Mouse (Mus musculus): ENCODE results near the gene Zfp281. TPM values are rescaled to one million over a fixed set of nuclear protein-coding genes. Genes with fewer than 3 reads are reported as not detected.

The Zfp281 gene
- polyA plus RNA-seq (2014; fragmentation: Nextera tagmentation; extraction: Ambion mirVana): 23.4 and 24.6 TPM in 2 replicates

- Histone ChIP-seq H3K27ac (peak within 1 kb of the TSS; percentile 98), H3K4me2 (replicated peaks) (peak within 1 kb of the TSS; percentile 85), H3K36me3 (replicated peaks; ENCODE audit: control insufficient read depth, insufficient read depth) (peaks cover 26% of the 10 kb centered on the region), H3K4me1 (replicated peaks; ENCODE audit: control insufficient read depth, insufficient read depth, low read length) (peaks cover 36% of the 10 kb centered on the region), H3K4me3 (replicated peaks; ENCODE audit: low read length) (peak within 1 kb of the TSS; percentile 92), H3K27me3 (ENCODE audit: control insufficient read depth, insufficient read depth, low read length) (no peaks in the 10 kb centered on the region), H3K9me3 (ENCODE audit: control insufficient read depth, low read length) (no peaks in the 10 kb centered on the region), H3K9ac (peak within 1 kb of the TSS; percentile 97)
- ATAC-seq (ENCODE audit: low FRiP score) (peak; percentile 99), DNase-seq (ENCODE audit: low spot score) (peak; percentile 98)
- WGBS: 3% methylated on average over 45 of the region's 45 CpGs
Measured at GRCm38 (mm10) chr1:136624146-136625018, at the start of gene Zfp281. TSS of gene Zfp281 (plus strand) at chr1:136624901.

GRCm38 (mm10) chr1:136577890-136578663, 46.6 kb upstream of the Zfp281 start:
- WGBS: 21% methylated on average over 16 of the region's 16 CpGs
- Histone ChIP-seq H3K36me3 (replicated peaks; ENCODE audit: control insufficient read depth, insufficient read depth) (no peaks in the 10 kb centered on the region), H3K27me3 (ENCODE audit: control insufficient read depth, insufficient read depth, low read length) (no peaks in the 10 kb centered on the region), H3K4me2 (replicated peaks) (no peak overlapping the region), H3K4me1 (replicated peaks; ENCODE audit: control insufficient read depth, insufficient read depth, low read length) (no peaks in the 10 kb centered on the region; the same call in 1 of the 2 replicates), H3K4me3 (replicated peaks; ENCODE audit: low read length) (no peak overlapping the region), H3K9ac (no peak overlapping the region), H3K9me3 (ENCODE audit: control insufficient read depth, low read length) (no peaks in the 10 kb centered on the region), H3K27ac (no peak overlapping the region)
- DNase-seq (ENCODE audit: low spot score): no peak
- ATAC-seq (ENCODE audit: low FRiP score): no peak

GRCm38 (mm10) chr1:136579360-136579759, 45.3 kb upstream of the Zfp281 start:
- Histone ChIP-seq H3K9me3 (ENCODE audit: control insufficient read depth, low read length) (no peaks in the 10 kb centered on the region), H3K27me3 (ENCODE audit: control insufficient read depth, insufficient read depth, low read length) (no peaks in the 10 kb centered on the region), H3K27ac (no peak overlapping the region), H3K9ac (no peak overlapping the region), H3K4me3 (replicated peaks; ENCODE audit: low read length) (no peak overlapping the region), H3K4me2 (replicated peaks) (no peak overlapping the region), H3K4me1 (replicated peaks; ENCODE audit: control insufficient read depth, insufficient read depth, low read length) (no peaks in the 10 kb centered on the region; the same call in 1 of the 2 replicates), H3K36me3 (replicated peaks; ENCODE audit: control insufficient read depth, insufficient read depth) (no peaks in the 10 kb centered on the region)
- ATAC-seq (ENCODE audit: low FRiP score) (no peak), DNase-seq (ENCODE audit: low spot score) (no peak)
- WGBS: 87% methylated on average over 14 of the region's 14 CpGs

GRCm38 (mm10) chr1:136580266-136580665, 44.4 kb upstream of the Zfp281 start:
- Histone ChIP-seq H3K36me3 (replicated peaks; ENCODE audit: control insufficient read depth, insufficient read depth) (no peaks in the 10 kb centered on the region), H3K4me2 (replicated peaks) (no peak overlapping the region), H3K27me3 (ENCODE audit: control insufficient read depth, insufficient read depth, low read length) (no peaks in the 10 kb centered on the region), H3K4me1 (replicated peaks; ENCODE audit: control insufficient read depth, insufficient read depth, low read length) (no peaks in the 10 kb centered on the region; the same call in 1 of the 2 replicates), H3K9ac (no peak overlapping the region), H3K27ac (no peak overlapping the region), H3K9me3 (ENCODE audit: control insufficient read depth, low read length) (no peaks in the 10 kb centered on the region), H3K4me3 (replicated peaks; ENCODE audit: low read length) (no peak overlapping the region)
- ATAC-seq (ENCODE audit: low FRiP score) (no peak), DNase-seq (ENCODE audit: low spot score) (no peak)
- WGBS: 93% methylated on average over 8 of the region's 8 CpGs

GRCm38 (mm10) chr1:136581841-136582240, 42.9 kb upstream of the Zfp281 start:
- no peak for DNase-seq (ENCODE audit: low spot score)
- Histone ChIP-seq H3K4me2 (replicated peaks) (no peak overlapping the region), H3K9me3 (ENCODE audit: control insufficient read depth, low read length) (no peaks in the 10 kb centered on the region), H3K27ac (no peak overlapping the region), H3K27me3 (ENCODE audit: control insufficient read depth, insufficient read depth, low read length) (no peaks in the 10 kb centered on the region), H3K4me3 (replicated peaks; ENCODE audit: low read length) (no peak overlapping the region), H3K9ac (no peak overlapping the region), H3K36me3 (replicated peaks; ENCODE audit: control insufficient read depth, insufficient read depth) (no peaks in the 10 kb centered on the region), H3K4me1 (replicated peaks; ENCODE audit: control insufficient read depth, insufficient read depth, low read length) (no peaks in the 10 kb centered on the region; the same call in 1 of the 2 replicates)
- 88% methylated on average over 8 of the region's 8 CpGs for WGBS
- no peak for ATAC-seq (ENCODE audit: low FRiP score)

- Histone ChIP-seq H3K4me2 (replicated peaks) (no peak overlapping the region), H3K27me3 (ENCODE audit: control insufficient read depth, insufficient read depth, low read length) (no peaks in the 10 kb centered on the region), H3K4me3 (replicated peaks; ENCODE audit: low read length) (no peak overlapping the region), H3K9ac (no peak overlapping the region), H3K4me1 (replicated peaks; ENCODE audit: control insufficient read depth, insufficient read depth, low read length) (peaks cover 5% of the 10 kb centered on the region; the same call in 1 of the 2 replicates), H3K27ac (no peak overlapping the region), H3K9me3 (ENCODE audit: control insufficient read depth, low read length) (no peaks in the 10 kb centered on the region), H3K36me3 (replicated peaks; ENCODE audit: control insufficient read depth, insufficient read depth) (no peaks in the 10 kb centered on the region)
- 83% methylated on average over 13 of the region's 13 CpGs for WGBS
- DNase-seq (ENCODE audit: low spot score) (no peak), ATAC-seq (ENCODE audit: low FRiP score) (no peak)
Measured at GRCm38 (mm10) chr1:136587761-136588405, 36.8 kb upstream of the Zfp281 start.

- Histone ChIP-seq H3K9me3 (ENCODE audit: control insufficient read depth, low read length) (no peaks in the 10 kb centered on the region), H3K36me3 (replicated peaks; ENCODE audit: control insufficient read depth, insufficient read depth) (no peaks in the 10 kb centered on the region), H3K9ac (no peak overlapping the region), H3K4me2 (replicated peaks) (peak overlapping the region; percentile 46), H3K4me1 (replicated peaks; ENCODE audit: control insufficient read depth, insufficient read depth, low read length) (peaks cover 5% of the 10 kb centered on the region; the same call in 1 of the 2 replicates), H3K27ac (no peak overlapping the region), H3K27me3 (ENCODE audit: control insufficient read depth, insufficient read depth, low read length) (no peaks in the 10 kb centered on the region), H3K4me3 (replicated peaks; ENCODE audit: low read length) (no peak overlapping the region)
- ATAC-seq (ENCODE audit: low FRiP score) (peak; percentile 27; the same call in 1 of the 2 replicates), DNase-seq (ENCODE audit: low spot score) (no peak)
- 14% methylated on average over 9 of the region's 9 CpGs for WGBS
Measured at GRCm38 (mm10) chr1:136588908-136589307, 35.8 kb upstream of the Zfp281 start.

GRCm38 (mm10) chr1:136592741-136593140, 32.0 kb upstream of the Zfp281 start:
- 91% methylated on average over 2 of the region's 2 CpGs for WGBS
- ATAC-seq (ENCODE audit: low FRiP score): no peak
- peaks cover 5% of the 10 kb centered on the region; the same call in 1 of the 2 replicates for H3K4me1 ChIP-seq (replicated peaks; ENCODE audit: control insufficient read depth, insufficient read depth, low read length)

More at GRCm38 (mm10) chr1:136592741-136593140, 32.0 kb upstream of the Zfp281 start:
- no peak overlapping the region for H3K4me2 ChIP-seq (replicated peaks)
- H3K27me3 ChIP-seq (ENCODE audit: control insufficient read depth, insufficient read depth, low read length): no peaks in the 10 kb centered on the region
- H3K36me3 ChIP-seq (replicated peaks; ENCODE audit: control insufficient read depth, insufficient read depth): no peaks in the 10 kb centered on the region
- H3K9me3 ChIP-seq (ENCODE audit: control insufficient read depth, low read length): no peaks in the 10 kb centered on the region
- DNase-seq (ENCODE audit: low spot score): no peak
- no peak overlapping the region for H3K27ac ChIP-seq
- no peak overlapping the region for H3K9ac ChIP-seq
- no peak overlapping the region for H3K4me3 ChIP-seq (replicated peaks; ENCODE audit: low read length)
